Mouse (Mus musculus): ENCODE results near the gene Treh.

DNA sequence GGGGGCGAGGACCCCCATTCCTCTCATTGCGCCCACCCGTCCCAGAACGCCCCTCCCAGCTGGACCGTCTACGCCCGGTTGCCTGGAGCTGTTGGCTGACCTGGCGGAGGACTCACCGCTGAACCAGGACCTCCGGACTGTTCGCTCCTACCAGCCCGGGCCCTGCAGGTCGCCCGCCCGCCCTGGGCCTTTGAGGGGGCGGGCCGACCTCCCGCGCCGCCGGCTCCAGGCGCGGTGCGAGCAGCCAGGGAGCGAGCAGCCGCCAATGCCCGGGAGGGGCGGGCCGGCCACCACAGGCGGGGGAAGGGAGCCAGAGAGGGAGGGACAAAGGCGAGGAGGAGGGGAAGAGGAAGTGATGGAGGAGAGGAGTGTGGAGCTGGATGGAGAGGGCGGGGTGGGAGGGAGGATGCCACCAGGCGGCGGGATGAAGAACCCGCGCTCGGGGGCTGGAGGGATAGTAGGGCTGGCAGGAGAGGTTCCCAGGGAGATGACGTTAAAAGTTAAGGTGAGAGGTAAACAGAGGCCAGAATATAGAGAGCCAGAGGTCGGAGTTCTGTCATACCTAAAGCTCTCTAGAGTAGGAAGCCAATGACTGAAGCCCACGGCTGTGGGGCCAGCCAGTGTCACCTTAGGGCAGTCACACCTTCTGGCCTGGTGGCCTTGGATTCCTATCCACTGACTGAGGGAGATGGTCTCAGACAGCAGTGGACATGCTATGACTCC lies 48.3 kb downstream of the Treh start:
- TF ChIP-seq CTCF (IDR thresholded peaks at IDR 0.05; ENCODE audit: control insufficient read depth, insufficient read depth, low read length) (no peak), POLR2A (IDR thresholded peaks at IDR 0.05; ENCODE audit: borderline replicate concordance, control insufficient read depth, low read depth, low read length) (no peak)
